Mouse (Mus musculus): ENCODE data around the gene Cpm.

DNA sequence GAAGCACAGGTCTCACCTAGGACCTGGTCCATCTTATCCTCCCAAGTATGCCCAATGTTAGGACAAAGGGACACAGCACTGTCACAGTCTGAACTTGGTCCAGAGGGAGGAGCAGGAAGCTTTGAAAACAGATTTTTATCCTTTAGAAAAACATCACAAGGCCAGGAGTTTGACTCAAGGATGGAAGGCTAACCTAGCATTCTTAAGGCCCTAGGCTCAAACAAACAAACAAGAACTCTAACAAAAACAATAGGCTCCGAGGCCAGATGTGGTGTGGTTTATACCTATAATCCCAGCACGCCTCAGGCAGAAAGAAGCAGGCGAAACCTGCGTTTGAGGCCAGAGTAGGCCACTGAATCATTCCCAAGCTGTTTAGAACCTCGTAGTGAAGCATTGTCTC, 22.9 kb upstream of the Cpm start:
- TF ChIP-seq CTCF (IDR thresholded peaks at IDR 0.05; ENCODE audit: low read depth, low read length) (no peak), POLR2A (IDR thresholded peaks at IDR 0.05; ENCODE audit: extremely low read depth, insufficient read depth, low read length) (no peak)

Measured in liver, adult 2 months (tissue).